Mouse (Mus musculus) neural tube, embryonic 11.5 days (tissue): Measurements from ENCODE around the gene Ech1. TPM values are rescaled to one million over a fixed set of nuclear protein-coding genes. Genes with fewer than 3 reads are reported as not detected.
A peak's percentile ranks its signal among the peaks of the same experiment; 100 is the strongest.

Experiments
- ATAC-seq: fragments of 200-750 bp; cut with Nextera tagmentation; 2 replicates; pipeline ENCODE4 v1.8.0; 2017; ENCODE audit warnings: moderate number of reproducible peaks, mild to moderate bottlenecking, moderate TSS enrichment, moderate library complexity; ENCODE audit not compliant: insufficient read depth, low FRiP score, low TSS enrichment
- DNase-seq: peaks from one replicate; pipeline ENCODE4 v3.0.0-alpha.2; 2015; ENCODE audit warnings: low spot score
- H3K27ac ChIP-seq: fragments of 300-500 bp; sonication (generic); 2 replicates; pipeline ENCODE4 v1.5.1; 2014; ENCODE audit warnings: low read depth, mild to moderate bottlenecking, low read length
- H3K27me3 ChIP-seq: fragments of 300-500 bp; sonication (generic); 2 replicates; pipeline ENCODE4 v1.6.1; 2014; ENCODE audit warnings: mild to moderate bottlenecking, low read length, mixed read lengths; ENCODE audit not compliant: control insufficient read depth, insufficient read depth
- H3K36me3 ChIP-seq: fragments of 300-500 bp; sonication (generic); 2 replicates; pipeline ENCODE4 v1.6.1; 2014; ENCODE audit warnings: mild to moderate bottlenecking, low read length, moderate library complexity, mixed read lengths; ENCODE audit not compliant: control insufficient read depth, insufficient read depth
- H3K4me1 ChIP-seq: fragments of 300-500 bp; sonication (generic); 2 replicates; pipeline ENCODE4 v1.6.1; 2014; ENCODE audit warnings: low read length, mixed read lengths; ENCODE audit not compliant: control insufficient read depth, insufficient read depth
- H3K4me2 ChIP-seq: fragments of 300-500 bp; sonication (generic); 2 replicates; pipeline ENCODE4 v1.6.1; 2014; ENCODE audit warnings: low read depth, mild to moderate bottlenecking, moderate library complexity
- H3K4me3 ChIP-seq: fragments of 300-500 bp; sonication (generic); 2 replicates; pipeline ENCODE4 v1.5.1; 2014; ENCODE audit warnings: low read depth, low read length
- H3K9ac ChIP-seq: fragments of 300-500 bp; sonication (generic); 2 replicates; pipeline ENCODE4 v1.6.1; 2014; ENCODE audit warnings: mild to moderate bottlenecking, low read length
- H3K9me3 ChIP-seq: fragments of 300-500 bp; sonication (generic); 2 replicates; pipeline ENCODE4 v1.6.1; 2016; ENCODE audit warnings: low read length; ENCODE audit not compliant: control insufficient read depth
- whole genome bisulfite sequencing: fragments of 180-500 bp; shearing (Covaris S2); extraction: QIAGEN DNeasy Blood & Tissue Kit; methylation state at CpG from one replicate; pipeline ENCODE4 v1.1.7; 2014; 5-methylcytosine and 5-hydroxymethylcytosine counted together
- polyA plus RNA-seq: library from polyadenylated mRNA; unstranded; fragments of >200 nt; fragmentation: Nextera tagmentation; extraction: Ambion mirVana; gene quantifications from 2 replicates; pipeline ENCODE4 v1.2.1, GENCODE M21; 2014

Gene Ech1
- polyA plus RNA-seq, 1 experiment from 2014 or later = 88.7 TPM

- Histone ChIP-seq H3K4me3 (no peak overlapping the region), H3K27me3 (no peaks in the 10 kb centered on the region), H3K4me2 (no peak overlapping the region), H3K9ac (no peak overlapping the region), H3K9me3 (no peaks in the 10 kb centered on the region), H3K36me3 (no peaks in the 10 kb centered on the region), H3K27ac (no peak overlapping the region), H3K4me1 (no peaks in the 10 kb centered on the region)
- no peak for DNase-seq
- ATAC-seq = no peak
- 70% methylated on average over 3 of the region's 3 CpGs for WGBS
These were observed 35.8 kb upstream of the Ech1 start for GRCm38 (mm10) chr7:28789235-28789634.

GRCm38 (mm10) chr7:28790066-28790806 lies 34.8 kb upstream of the Ech1 start:
- no peak overlapping the region for H3K9ac ChIP-seq
- H3K4me3 ChIP-seq = no peak overlapping the region
- no peaks in the 10 kb centered on the region for H3K4me1 ChIP-seq
- no peak for ATAC-seq
- 53% methylated on average over 8 of the region's 8 CpGs for WGBS
- H3K27me3 ChIP-seq = no peaks in the 10 kb centered on the region
- no peaks in the 10 kb centered on the region for H3K9me3 ChIP-seq
- H3K4me2 ChIP-seq = no peak overlapping the region
- no peak for DNase-seq
- no peak overlapping the region for H3K27ac ChIP-seq
- H3K36me3 ChIP-seq = no peaks in the 10 kb centered on the region

- ATAC-seq (no peak), DNase-seq (no peak)
- Histone ChIP-seq H3K9ac (no peak overlapping the region), H3K9me3 (no peaks in the 10 kb centered on the region), H3K4me1 (no peaks in the 10 kb centered on the region), H3K4me3 (no peak overlapping the region), H3K4me2 (no peak overlapping the region), H3K27me3 (no peaks in the 10 kb centered on the region), H3K27ac (no peak overlapping the region), H3K36me3 (no peaks in the 10 kb centered on the region)
These were observed 33.3 kb upstream of the Ech1 start for GRCm38 (mm10) chr7:28791706-28792105.

- no peaks in the 10 kb centered on the region for H3K36me3 ChIP-seq
- WGBS = 82% methylated on average over 12 of the region's 14 CpGs
- H3K4me3 ChIP-seq = no peak overlapping the region
- no peak overlapping the region for H3K4me2 ChIP-seq
- no peak overlapping the region for H3K9ac ChIP-seq
- no peaks in the 10 kb centered on the region for H3K9me3 ChIP-seq
- H3K27me3 ChIP-seq = no peaks in the 10 kb centered on the region
- ATAC-seq = no peak
- DNase-seq = no peak
- no peak overlapping the region for H3K27ac ChIP-seq
- no peaks in the 10 kb centered on the region for H3K4me1 ChIP-seq
These were observed 32.4 kb upstream of the Ech1 start for GRCm38 (mm10) chr7:28792391-28793185.

- no peak overlapping the region for H3K4me2 ChIP-seq
- no peak overlapping the region for H3K27ac ChIP-seq
- 37% methylated on average over 2 of the region's 2 CpGs for WGBS
- no peaks in the 10 kb centered on the region for H3K27me3 ChIP-seq
- ATAC-seq (no peak), DNase-seq (no peak)
- H3K9me3 ChIP-seq = no peaks in the 10 kb centered on the region
- H3K4me3 ChIP-seq = no peak overlapping the region
- no peak overlapping the region for H3K9ac ChIP-seq
- H3K36me3 ChIP-seq = no peaks in the 10 kb centered on the region
- H3K4me1 ChIP-seq = no peaks in the 10 kb centered on the region
These were observed 31.2 kb upstream of the Ech1 start for GRCm38 (mm10) chr7:28793834-28794233.

- Histone ChIP-seq H3K9ac (no peak overlapping the region), H3K36me3 (no peaks in the 10 kb centered on the region), H3K27me3 (no peaks in the 10 kb centered on the region), H3K4me2 (no peak overlapping the region), H3K4me3 (no peak overlapping the region), H3K4me1 (no peaks in the 10 kb centered on the region), H3K9me3 (no peaks in the 10 kb centered on the region), H3K27ac (no peak overlapping the region)
- DNase-seq (no peak), ATAC-seq (no peak)
- 85% methylated on average over 3 of the region's 3 CpGs for WGBS
These were observed 30.5 kb upstream of the Ech1 start for GRCm38 (mm10) chr7:28794496-28794895.

- no peak for ATAC-seq
These were observed 29.2 kb upstream of the Ech1 start for GRCm38 (mm10) chr7:28795832-28796231.

GRCm38 (mm10) chr7:28796562-28796975 lies 28.4 kb upstream of the Ech1 start:
- 0 out of 2 replicates have a peak overlapping the region, but pooled peaks have one; percentile 6 for H3K4me3 ChIP-seq
- no peaks in the 10 kb centered on the region for H3K4me1 ChIP-seq
- 14% methylated on average over 32 of the region's 32 CpGs for WGBS

More at GRCm38 (mm10) chr7:28795832-28796231, 29.2 kb upstream of the Ech1 start:
- H3K9me3 ChIP-seq = no peaks in the 10 kb centered on the region
- H3K27ac ChIP-seq = no peak overlapping the region
- no peaks in the 10 kb centered on the region for H3K36me3 ChIP-seq
- no peak for DNase-seq
- H3K9ac ChIP-seq = no peak overlapping the region
- no peaks in the 10 kb centered on the region for H3K4me1 ChIP-seq
- no peak overlapping the region for H3K4me2 ChIP-seq
- 80% methylated on average over 15 of the region's 15 CpGs for WGBS
- no peak overlapping the region for H3K4me3 ChIP-seq
- H3K27me3 ChIP-seq = no peaks in the 10 kb centered on the region

GRCm38 (mm10) chr7:28799994-28800393 lies 25.0 kb upstream of the Ech1 start:
- no peak for DNase-seq
- Histone ChIP-seq H3K4me2 (no peak overlapping the region), H3K36me3 (no peaks in the 10 kb centered on the region), H3K9ac (no peak overlapping the region), H3K9me3 (no peaks in the 10 kb centered on the region), H3K4me1 (peaks cover 17% of the 10 kb centered on the region), H3K27me3 (no peaks in the 10 kb centered on the region), H3K4me3 (no peak overlapping the region), H3K27ac (no peak overlapping the region)
- 94% methylated on average over 9 of the region's 9 CpGs for WGBS
- ATAC-seq = no peak

More at GRCm38 (mm10) chr7:28796562-28796975, 28.4 kb upstream of the Ech1 start:
- no peaks in the 10 kb centered on the region for H3K36me3 ChIP-seq
- H3K27ac ChIP-seq = no peak overlapping the region
- peak overlapping the region; percentile 40 for H3K9ac ChIP-seq
- DNase-seq = peak; percentile 79
- peak; percentile 50; the same call in 1 of the 2 replicates for ATAC-seq
- no peaks in the 10 kb centered on the region for H3K27me3 ChIP-seq
- no peaks in the 10 kb centered on the region for H3K9me3 ChIP-seq
- peak overlapping the region; percentile 38 for H3K4me2 ChIP-seq
